Mouse (Mus musculus): ENCODE measurements at regions not wholly inside any gene's neighbourhood (a gene's known extent, or its start where the extent isn't known, plus 50 kb on each side); places are given as distances from the start of the nearest gene placed in this dataset.

DNA sequence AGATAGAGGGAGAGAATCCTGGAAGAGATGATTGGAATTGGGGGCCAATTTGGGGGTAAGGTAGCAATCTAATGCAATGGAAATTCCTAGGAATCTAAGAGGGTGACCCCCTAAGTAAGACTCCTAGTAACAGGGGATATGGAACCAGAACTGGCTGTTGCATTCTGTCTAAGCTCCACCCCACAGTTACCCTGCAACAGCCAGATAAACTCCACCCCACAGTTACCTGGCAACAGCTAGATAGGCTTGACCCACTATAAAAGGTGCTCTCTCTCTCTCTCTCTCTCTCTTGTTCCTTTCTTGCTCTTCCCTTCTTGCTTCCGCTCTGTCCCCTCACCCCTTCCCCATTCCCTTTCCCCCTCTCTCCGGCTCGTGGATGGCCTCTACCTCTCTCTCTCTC, 262.5 kb upstream of the Cnr1 start:
- TF ChIP-seq CTCF (IDR thresholded peaks at IDR 0.05; ENCODE audit: extremely low read depth, insufficient read depth, insufficient read length, insufficient replicate concordance) (no peak), POLR2A (IDR thresholded peaks at IDR 0.05; ENCODE audit: low read depth, low read length) (no peak)

Measured in spleen, adult 2 months (tissue).